Comparison of ENCODE assay signal across 10 mouse cellular contexts in genomic region chr5:111243447-111244040, GRCm38 (mm10).
DNase-seq lines count a peak whose midpoint lies in the region; ATAC-seq and TF ChIP-seq lines count a peak whose summit lies in the region.
"Had no signal": no experiment of that assay in that cellular context is flagged by ENCODE, and none has a peak within 500 bp of the region (broad histone marks: within the 10 kb centered on the region; RNA-seq: fewer than 3 reads in every experiment).

No protein-coding gene starts in this region.

- 0 out of 2 replicates have a peak, but pooled peaks cover 2% of the 10 kb centered on the region for H3K36me3 ChIP-seq in heart, postnatal 0 days (replicated peaks; ENCODE audit: control insufficient read depth, insufficient read depth, low read length)
- peaks cover 14% of the 10 kb centered on the region for H3K36me3 ChIP-seq in hindbrain, embryonic 12.5 days
- H3K36me3 ChIP-seq in midbrain, embryonic 12.5 days = peaks cover 16% of the 10 kb centered on the region
- peaks cover 6% of the 10 kb centered on the region; the same call in 1 of the 2 replicates for H3K36me3 ChIP-seq in intestine, postnatal 0 days (ENCODE audit: control insufficient read depth, insufficient read depth)

- H3K4me3 ChIP-seq in heart, postnatal 0 days (ENCODE audit: low read depth, low read length) = no peak overlapping the region
- no peak overlapping the region for H3K4me3 ChIP-seq in hindbrain, embryonic 12.5 days
- no peak overlapping the region for H3K4me3 ChIP-seq in midbrain, embryonic 12.5 days
- H3K4me3 ChIP-seq in intestine, postnatal 0 days (ENCODE audit: low read depth, low read length) = no peak overlapping the region

- peaks cover 3% of the 10 kb centered on the region; the same call in 1 of the 2 replicates for H3K4me1 ChIP-seq in heart, postnatal 0 days (ENCODE audit: control insufficient read depth, insufficient read depth)
- peaks cover 28% of the 10 kb centered on the region for H3K4me1 ChIP-seq in hindbrain, embryonic 12.5 days
- peaks cover 24% of the 10 kb centered on the region for H3K4me1 ChIP-seq in midbrain, embryonic 12.5 days
- no peaks in the 10 kb centered on the region for H3K4me1 ChIP-seq in intestine, postnatal 0 days (replicated peaks; ENCODE audit: control insufficient read depth, insufficient read depth, low read length)

- DNase-seq in heart, postnatal 0 days (ENCODE audit: low spot score) = no peak
- no peak for DNase-seq in heart, adult 11 months
- DNase-seq in embryo, embryonic 11 days = peak; percentile 78
- DNase-seq in urinary bladder, adult 2 months (ENCODE audit: low spot score) = no peak
- DNase-seq: layer of hippocampus, adult 9-11 months; right cerebral cortex, postnatal 14 days had no signal

- H3K9me3 ChIP-seq in heart, postnatal 0 days (replicated peaks; ENCODE audit: control insufficient read depth, low read length) = no peaks in the 10 kb centered on the region
- no peaks in the 10 kb centered on the region for H3K9me3 ChIP-seq in hindbrain, embryonic 12.5 days (replicated peaks)
- no peaks in the 10 kb centered on the region for H3K9me3 ChIP-seq in midbrain, embryonic 12.5 days
- no peaks in the 10 kb centered on the region for H3K9me3 ChIP-seq in intestine, postnatal 0 days (ENCODE audit: control insufficient read depth)

- no peak for TF ChIP-seq EP300 in heart, postnatal 0 days (IDR thresholded peaks at IDR 0.05; ENCODE audit: low read depth)

- no peak for TF ChIP-seq CTCF in heart, postnatal 0 days (IDR thresholded peaks at IDR 0.05; ENCODE audit: low read depth)
- TF ChIP-seq CTCF in intestine, postnatal 0 days (IDR thresholded peaks at IDR 0.05; ENCODE audit: low read depth) = no peak

- H3K27ac ChIP-seq in heart, postnatal 0 days (ENCODE audit: low read depth) = peak overlapping the region; percentile 30; the same call in 1 of the 2 replicates
- 0 out of 2 replicates have a peak overlapping the region, but pooled peaks have one; percentile 9 for H3K27ac ChIP-seq in hindbrain, embryonic 12.5 days
- peak overlapping the region; percentile 1; the same call in 1 of the 2 replicates for H3K27ac ChIP-seq in midbrain, embryonic 12.5 days (replicated peaks)
- no peak overlapping the region for H3K27ac ChIP-seq in intestine, postnatal 0 days (ENCODE audit: low read depth, low read length)
- H3K27ac ChIP-seq: liver, embryonic 14.5 days had no signal

- no peak overlapping the region for H3K9ac ChIP-seq in heart, postnatal 0 days (replicated peaks; ENCODE audit: low read depth, low read length)
- no peak overlapping the region for H3K9ac ChIP-seq in hindbrain, embryonic 12.5 days
- H3K9ac ChIP-seq in midbrain, embryonic 12.5 days (replicated peaks) = no peak overlapping the region
- H3K9ac ChIP-seq in intestine, postnatal 0 days (ENCODE audit: low read depth, low read length) = no peak overlapping the region
- H3K9ac ChIP-seq: liver, embryonic 14.5 days had no signal

- WGBS in heart, postnatal 0 days = 41% methylated on average over 14 of the region's 14 CpGs
- 20% methylated on average over 14 of the region's 14 CpGs for WGBS in hindbrain, embryonic 12.5 days
- WGBS in midbrain, embryonic 12.5 days = 20% methylated on average over 14 of the region's 14 CpGs
- WGBS in intestine, postnatal 0 days = 54% methylated on average over 14 of the region's 14 CpGs

- H3K4me2 ChIP-seq in heart, postnatal 0 days (ENCODE audit: low read depth, low read length) = no peak overlapping the region
- no peak overlapping the region for H3K4me2 ChIP-seq in hindbrain, embryonic 12.5 days (replicated peaks)
- no peak overlapping the region for H3K4me2 ChIP-seq in midbrain, embryonic 12.5 days (replicated peaks)
- no peak overlapping the region for H3K4me2 ChIP-seq in intestine, postnatal 0 days (replicated peaks; ENCODE audit: low read depth)

- H3K27me3 ChIP-seq in heart, postnatal 0 days (ENCODE audit: control insufficient read depth, insufficient read depth, low read length) = no peaks in the 10 kb centered on the region
- H3K27me3 ChIP-seq in hindbrain, embryonic 12.5 days = no peaks in the 10 kb centered on the region; the same call in 1 of the 2 replicates
- no peaks in the 10 kb centered on the region; the same call in none of the 2 replicates for H3K27me3 ChIP-seq in midbrain, embryonic 12.5 days
- no peaks in the 10 kb centered on the region for H3K27me3 ChIP-seq in intestine, postnatal 0 days (replicated peaks; ENCODE audit: control insufficient read depth, insufficient read depth, low read length)

- ATAC-seq in heart, postnatal 0 days (ENCODE audit: insufficient read depth, low read depth) = no peak
- no peak for ATAC-seq in hindbrain, embryonic 12.5 days (ENCODE audit: low FRiP score)
- peak; percentile 41; the same call in 1 of the 2 replicates for ATAC-seq in midbrain, embryonic 12.5 days (ENCODE audit: low FRiP score, low read depth)
- ATAC-seq in intestine, postnatal 0 days = no peak
